Mouse (Mus musculus): ENCODE data around the gene Ccdc158.

GRCm38 (mm10) chr5:92634916-92635315 lies 40.2 kb downstream of the Ccdc158 start:
- no peak for TF ChIP-seq CTCF (IDR thresholded peaks at IDR 0.05; ENCODE audit: borderline replicate concordance, insufficient read depth, low read length)
- no peak for TF ChIP-seq POLR2A (IDR thresholded peaks at IDR 0.05; ENCODE audit: low read depth, low read length)
